Comparison of ENCODE assay signal across 8 mouse cellular contexts in genomic region chr17:70817862-70818451, GRCm38 (mm10). TPM values are rescaled to one million over a fixed set of nuclear protein-coding genes. Genes with fewer than 3 reads are reported as not detected.
DNase-seq lines count a peak whose midpoint lies in the region; ATAC-seq lines count a peak whose summit lies in the region.

No protein-coding gene starts in this region.

- H3K36me3 ChIP-seq in intestine, embryonic 16.5 days (ENCODE audit: control insufficient read depth, insufficient read depth, low read length), result no peaks in the 10 kb centered on the region
- no peaks in the 10 kb centered on the region for H3K36me3 ChIP-seq in midbrain, embryonic 10.5 days

- DNase-seq in adrenal gland, adult 2 months, result peak; percentile 68
- no peak for DNase-seq in adrenal gland, postnatal 4 days (ENCODE audit: low spot score in 2 of 2)
- DNase-seq in urinary bladder, postnatal 25 days (ENCODE audit: low spot score), result peak; percentile 16
- DNase-seq in urinary bladder, postnatal 10 days (ENCODE audit: low spot score), result no peak
- DNase-seq in midbrain, embryonic 10.5 days (ENCODE audit: low spot score), result peak; percentile 69
- DNase-seq in frontal cortex, postnatal 25 days (ENCODE audit: low spot score in 2 of 2), result no peak
- DNase-seq in gastrocnemius, postnatal 36 days, result no peak

- no peaks in the 10 kb centered on the region for H3K9me3 ChIP-seq in intestine, embryonic 16.5 days (ENCODE audit: control insufficient read depth, low read length)
- H3K9me3 ChIP-seq in midbrain, embryonic 10.5 days (replicated peaks), result no peaks in the 10 kb centered on the region

- no peaks in the 10 kb centered on the region; the same call in 1 of the 2 replicates for H3K4me1 ChIP-seq in intestine, embryonic 16.5 days (ENCODE audit: control insufficient read depth, insufficient read depth, low read length)
- H3K4me1 ChIP-seq in midbrain, embryonic 10.5 days, result peaks cover 24% of the 10 kb centered on the region

- H3K4me2 ChIP-seq in intestine, embryonic 16.5 days (ENCODE audit: low read depth, low read length), result peak overlapping the region; percentile 90

- peaks cover 11% of the 10 kb centered on the region for H3K27me3 ChIP-seq in intestine, embryonic 16.5 days (replicated peaks; ENCODE audit: control insufficient read depth, insufficient read depth, low read length)
- H3K27me3 ChIP-seq in midbrain, embryonic 10.5 days (ENCODE audit: low read depth, poor library complexity, severe bottlenecking), result peaks cover 66% of the 10 kb centered on the region

- H3K27ac ChIP-seq in intestine, embryonic 16.5 days (ENCODE audit: low read length), result no peak overlapping the region
- peak overlapping the region; percentile 77 for H3K27ac ChIP-seq in midbrain, embryonic 10.5 days (replicated peaks)

- peak overlapping the region; percentile 64 for H3K9ac ChIP-seq in intestine, embryonic 16.5 days (ENCODE audit: low read depth, low read length)

- H3K4me3 ChIP-seq in intestine, embryonic 16.5 days (ENCODE audit: low read length), result peak overlapping the region; percentile 58
- H3K4me3 ChIP-seq in midbrain, embryonic 10.5 days, result peak overlapping the region; percentile 59

- WGBS in intestine, embryonic 16.5 days, result 5% methylated on average over 51 of the region's 51 CpGs
- WGBS in midbrain, embryonic 10.5 days, result 2% methylated on average over 51 of the region's 51 CpGs

- ATAC-seq in intestine, embryonic 16.5 days, result peak; percentile 66

- intact Hi-C loops in gastrocnemius, postnatal 36 days (cut with DNase I), result no loop called here

RNA-seq across cellular contexts. Expression of gene Tgif1, which starts 35.4 kb away (rescaled TPM):
- total RNA-seq in adrenal gland, adult 2 months (2021), result 10 to 100 TPM; 39.3 to 56.3 TPM
- polyA plus RNA-seq in adrenal gland, adult 2 months (2012; rRNA removed), result 27.8 and 30.3 TPM in 2 replicates
- total RNA-seq in adrenal gland, postnatal 4 days (2021), result 10 to 100 TPM; 79.0 to 81.1 TPM
- 43.0 and 43.5 TPM in 2 replicates for polyA plus RNA-seq in intestine, embryonic 16.5 days (2015; fragmentation: Nextera tagmentation; extraction: Ambion mirVana)
- 72.9 and 73.6 TPM in 2 replicates for polyA plus RNA-seq in midbrain, embryonic 10.5 days (2016; fragmentation: Nextera tagmentation; extraction: Ambion mirVana)
- total RNA-seq in gastrocnemius, postnatal 36 days (2021), result 1 to 10 TPM; 5.8 to 6.0 TPM

Comparison
In these comparisons a context has a peak if more than half of its experiments do, and no peak if none do; other contexts are left out.
1. DNase-seq: peak in adrenal gland, adult 2 months (single experiment), urinary bladder, postnatal 25 days (single experiment) and midbrain, embryonic 10.5 days (single experiment); none in adrenal gland, postnatal 4 days (0 of 2), urinary bladder, postnatal 10 days (single experiment), frontal cortex, postnatal 25 days (0 of 2) and gastrocnemius, postnatal 36 days (0 of 2).
2. RNA of gene Tgif1, which starts 35.4 kb away (total RNA-seq): 79.0 to 81.1 TPM in adrenal gland, postnatal 4 days and 39.3 to 56.3 TPM in adrenal gland, adult 2 months; 5.8 to 6.0 TPM in gastrocnemius, postnatal 36 days; every median in the first group is over 4 times any median in the second.